Mouse (Mus musculus): ENCODE results near the gene Pf4. TPM values are rescaled to one million over a fixed set of nuclear protein-coding genes. Genes with fewer than 3 reads are reported as not detected.

The Pf4 gene
- polyA plus RNA-seq (2017; shearing (Covaris generic)), result not detected

DNA sequence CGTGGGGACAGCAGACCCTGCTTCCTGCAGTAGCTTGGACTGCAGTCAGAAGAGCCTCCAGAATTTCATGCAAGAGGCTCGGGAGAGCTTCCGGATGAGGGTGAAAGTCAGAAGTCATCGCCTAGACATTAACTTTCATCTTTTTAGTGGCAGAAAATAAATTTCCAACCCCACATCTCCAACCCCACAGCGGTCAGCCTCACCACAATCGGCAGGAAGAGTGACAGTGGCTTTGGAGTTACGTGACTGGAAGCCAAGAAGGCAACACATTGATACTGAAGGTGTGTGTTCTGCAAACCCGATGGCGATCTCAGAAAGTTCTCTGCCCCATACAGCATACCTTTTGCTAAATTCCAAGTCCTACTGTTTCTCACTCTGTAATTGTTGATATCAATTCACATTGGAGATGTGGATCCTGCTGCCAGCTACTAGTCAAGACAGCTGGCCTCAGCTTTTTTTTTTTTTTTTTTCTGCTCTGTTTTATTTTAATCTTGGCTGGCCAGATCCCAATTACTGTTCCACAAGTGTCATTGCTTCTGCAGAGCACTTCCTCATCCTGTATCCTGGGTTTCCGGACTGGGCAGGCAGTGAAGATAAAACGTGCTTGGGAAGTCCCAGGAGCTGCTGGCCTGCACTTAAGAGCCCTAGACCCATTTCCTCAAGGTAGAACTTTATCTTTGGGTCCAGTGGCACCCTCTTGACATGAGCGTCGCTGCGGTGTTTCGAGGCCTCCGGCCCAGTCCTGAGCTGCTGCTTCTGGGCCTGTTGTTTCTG lies at the start of gene Pf4:
Pf4 (plus strand) TSS at position 556 of the 774 bp plus-strand sequence.

DNA sequence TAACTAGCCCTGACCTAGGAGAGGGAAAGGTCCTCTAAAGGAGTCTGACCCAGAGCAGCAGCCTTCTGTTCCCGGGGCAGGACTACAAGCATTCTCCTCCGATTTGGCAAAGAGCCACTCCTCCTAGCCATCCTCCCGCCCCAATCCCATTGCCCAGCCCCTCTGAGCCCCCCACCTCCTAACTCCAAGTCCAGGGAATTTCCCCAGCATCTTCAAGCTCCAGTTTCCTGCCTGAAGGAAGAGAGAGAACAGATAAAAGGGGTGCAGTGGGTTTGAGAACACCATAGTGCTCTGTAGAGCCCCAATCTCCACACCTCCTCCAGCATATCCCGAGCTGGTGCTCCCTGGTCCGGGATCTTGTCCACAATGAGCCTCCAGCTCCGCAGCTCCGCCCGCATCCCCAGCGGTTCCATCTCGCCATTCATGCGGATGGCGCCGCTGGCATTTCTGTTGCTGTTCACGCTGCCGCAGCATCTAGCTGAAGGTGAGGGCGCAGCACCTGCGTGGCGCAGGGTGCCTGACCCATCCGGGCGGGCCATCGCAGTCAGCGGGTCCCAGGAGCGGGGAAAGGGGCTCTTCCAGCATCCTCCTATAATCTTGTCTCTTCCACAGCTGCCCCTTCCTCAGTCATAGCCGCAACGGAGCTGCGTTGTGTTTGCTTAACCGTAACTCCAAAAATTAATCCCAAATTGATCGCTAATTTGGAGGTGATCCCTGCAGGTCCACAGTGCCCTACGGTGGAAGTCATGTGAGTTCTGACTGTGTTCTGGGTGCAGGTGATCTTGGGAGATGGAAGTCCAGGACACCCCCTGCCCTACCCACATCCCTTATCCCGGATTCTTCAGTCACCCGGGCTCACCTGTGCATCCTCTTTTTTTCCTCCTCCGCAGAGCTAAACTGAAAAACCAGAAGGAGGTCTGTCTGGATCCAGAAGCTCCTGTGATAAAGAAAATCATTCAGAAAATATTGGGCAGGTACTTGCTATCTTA lies 12.9 kb upstream of the Pf4 start, which contains the start of gene Cxcl5:
Cxcl5 (plus strand) TSS at position 284 of the 989 bp plus-strand sequence.

DNA sequence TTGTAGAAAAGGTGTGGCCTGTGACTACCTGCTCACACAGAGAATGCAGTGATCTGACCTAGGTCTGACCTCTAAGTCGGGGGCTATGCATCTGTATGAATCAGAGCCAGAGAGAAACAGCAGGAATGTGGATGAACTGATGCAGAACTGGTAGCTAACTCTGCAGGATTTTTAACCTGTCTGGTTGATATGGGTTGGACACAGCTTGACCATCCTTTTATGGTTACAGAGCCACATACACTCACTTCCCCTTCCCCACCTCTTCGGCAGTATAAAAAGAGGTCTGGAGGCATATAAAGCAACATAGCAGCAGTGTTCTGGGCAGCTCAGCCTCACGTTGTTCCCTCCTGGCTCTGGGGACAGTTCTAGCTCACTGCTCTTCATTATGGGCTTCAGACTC lies 4.0 kb upstream of the Pf4 start, which contains the start of gene Ppbp:
Ppbp (plus strand) TSS at position 301 of the 400 bp plus-strand sequence.

DNA sequence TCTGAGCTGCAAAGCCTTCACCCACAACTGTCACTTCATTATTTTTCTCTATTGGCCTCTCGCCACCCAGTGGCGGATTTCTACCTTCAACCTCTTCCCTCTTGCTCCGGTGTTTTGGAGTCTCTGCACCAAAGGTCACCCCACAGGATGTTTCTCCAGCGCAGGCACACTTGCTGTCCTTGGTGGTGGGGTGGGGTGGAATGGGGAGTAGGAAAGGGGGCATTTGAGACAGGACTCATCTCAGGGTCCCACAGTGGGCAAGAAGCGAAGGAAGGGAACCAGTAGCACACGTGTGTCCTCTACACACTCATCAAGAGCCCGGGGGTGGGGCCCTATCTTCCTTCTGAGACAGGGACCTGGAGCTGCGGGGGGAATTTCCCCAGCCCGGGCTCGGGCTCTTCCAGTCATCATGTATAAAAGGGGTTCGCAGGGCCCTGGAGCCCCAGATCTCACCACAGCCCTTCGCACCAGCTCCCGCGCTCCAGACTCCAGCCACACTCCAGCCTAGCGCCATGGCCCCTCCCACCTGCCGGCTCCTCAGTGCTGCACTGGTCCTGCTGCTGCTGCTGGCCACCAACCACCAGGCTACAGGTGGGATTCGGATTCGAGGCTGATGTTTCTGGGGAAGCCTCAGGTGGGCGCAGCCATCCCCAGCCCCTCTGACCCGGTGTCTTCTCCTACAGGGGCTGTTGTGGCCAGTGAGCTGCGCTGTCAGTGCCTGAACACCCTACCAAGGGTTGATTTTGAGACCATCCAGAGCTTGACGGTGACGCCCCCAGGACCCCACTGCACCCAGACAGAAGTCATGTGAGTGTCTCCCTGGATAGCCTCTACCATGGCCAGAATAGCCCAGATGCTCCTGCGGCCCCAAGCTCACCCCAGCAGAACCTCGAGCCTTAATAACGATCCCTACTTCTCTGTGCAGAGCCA lies 13.7 kb downstream of the Pf4 start, which contains the start of gene Cxcl3:
Cxcl3 (plus strand) TSS at position 445 of the 930 bp plus-strand sequence.

DNA sequence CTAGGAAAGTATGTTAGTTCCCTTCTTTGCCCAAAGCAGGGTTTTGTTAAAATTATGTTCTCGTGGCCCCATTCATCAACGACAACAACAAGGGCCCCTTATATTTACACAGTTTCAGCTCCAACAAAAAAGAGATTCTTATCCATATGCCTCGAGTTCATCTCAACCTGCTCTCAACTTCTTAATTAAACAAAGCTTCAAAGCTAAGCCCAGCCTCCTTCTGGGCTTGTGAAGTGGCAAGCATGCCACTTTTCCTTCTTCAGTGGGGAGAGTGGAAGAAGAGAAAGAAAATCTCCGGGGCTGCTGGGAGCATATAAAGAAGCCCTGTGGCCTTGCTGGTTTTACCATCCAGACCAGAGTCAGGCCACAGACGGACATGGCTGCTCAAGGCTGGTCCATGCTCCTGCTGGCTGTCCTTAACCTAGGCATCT lies 22.0 kb downstream of the Pf4 start, which contains the start of gene Cxcl15:
Cxcl15 (plus strand) TSS at position 340 of the 431 bp plus-strand sequence.

Other genes starting within 250 kb of the Pf4 start
- gene 5830473C10Rik, start 211.3 kb upstream of the Pf4 start, polyA plus RNA-seq (2017; shearing (Covaris generic)), result not detected
- gene Rassf6, start 131.8 kb upstream of the Pf4 start, polyA plus RNA-seq (2017; shearing (Covaris generic)), result 1.6 TPM
- gene Cxcl5, start 13.1 kb upstream of the Pf4 start, polyA plus RNA-seq (2017; shearing (Covaris generic)), result not detected
- not detected for gene Ppbp, start 3.9 kb upstream of the Pf4 start, polyA plus RNA-seq (2017; shearing (Covaris generic))
- gene Cxcl3, start 13.7 kb downstream of the Pf4 start, polyA plus RNA-seq (2017; shearing (Covaris generic)), result 0.88 TPM
- not detected for gene Cxcl15, start 22.1 kb downstream of the Pf4 start, polyA plus RNA-seq (2017; shearing (Covaris generic))
- not detected for gene Cxcl1, start 118.8 kb downstream of the Pf4 start, polyA plus RNA-seq (2017; shearing (Covaris generic))
- gene Cxcl2, start 131.4 kb downstream of the Pf4 start, polyA plus RNA-seq (2017; shearing (Covaris generic)), result 2.1 TPM
- 0.64 TPM for gene Mthfd2l, start 158.7 kb downstream of the Pf4 start, polyA plus RNA-seq (2017; shearing (Covaris generic))

All from activated CD4-positive, CD25-positive, alpha-beta regulatory T cell, adult 9 weeks (primary cell).